Mouse (Mus musculus) ES-E14 (cell line): Measurements from ENCODE around the gene Tcf23. TPM values are rescaled to one million over a fixed set of nuclear protein-coding genes. Genes with fewer than 3 reads are reported as not detected.

Experiments used
- DNase-seq: peaks from one replicate; pipeline ENCODE4 v3.0.0-alpha.2; 2013; ENCODE audit warnings: low read depth, low spot score
- H3K27ac ChIP-seq: 2 replicates; pipeline ENCODE4 v1.5.1; 2012; ENCODE audit warnings: low read depth, mild to moderate bottlenecking, low read length, moderate library complexity, mixed read lengths; ENCODE audit not compliant: poor library complexity, insufficient read depth, severe bottlenecking
- H3K36me3 ChIP-seq: 2 replicates; pipeline ENCODE4 v1.6.1; 2012; ENCODE audit warnings: mild to moderate bottlenecking, low read length, moderate library complexity, mixed read lengths; ENCODE audit not compliant: control insufficient read depth, poor library complexity, insufficient read depth, severe bottlenecking
- H3K4me1 ChIP-seq, 2 experiments: fragments of 150-350 bp in 1 of 2; sonication (generic) in 1 of 2; 2 replicates each; pipeline ENCODE4 v1.6.1; 2012; ENCODE audit warnings: low read length in 2 of 2, mild to moderate bottlenecking in 1 of 2, mixed read lengths in 1 of 2; ENCODE audit not compliant: control insufficient read depth in 2 of 2, insufficient read depth in 2 of 2, poor library complexity in 1 of 2
- H3K4me3 ChIP-seq, 2 experiments: fragments of 150-350 bp in 1 of 2; sonication (generic) in 1 of 2; 2 replicates each; pipeline ENCODE4 v1.5.1; 2012; ENCODE audit warnings: low read length in 2 of 2, low read depth in 1 of 2, mild to moderate bottlenecking in 1 of 2, mixed read lengths in 1 of 2; ENCODE audit not compliant: insufficient read depth in 1 of 2, poor library complexity in 1 of 2, severe bottlenecking in 1 of 2
- H3K9ac ChIP-seq: 2 replicates; pipeline ENCODE4 v1.6.1; 2012; ENCODE audit warnings: low read depth, mild to moderate bottlenecking, low read length, mixed read lengths; ENCODE audit not compliant: poor library complexity, insufficient read depth, severe bottlenecking
- H3K9me3 ChIP-seq: fragments of 150-350 bp; sonication (generic); 2 replicates; pipeline ENCODE4 v1.6.1; 2012; ENCODE audit warnings: low read depth, mild to moderate bottlenecking, low read length; ENCODE audit not compliant: control insufficient read depth, insufficient read depth
- CHD2 ChIP-seq: IDR thresholded peaks from 2 replicates; pipeline ENCODE4 v1.6.1; 2014; ENCODE audit warnings: mild to moderate bottlenecking, low read depth, low read length, inconsistent platforms
- HCFC1 ChIP-seq: IDR thresholded peaks from 2 replicates; pipeline ENCODE4 v1.6.1; 2012; ENCODE audit warnings: low read length, inconsistent platforms, borderline replicate concordance; ENCODE audit not compliant: insufficient read depth
- MAFK ChIP-seq: IDR thresholded peaks from 2 replicates; pipeline ENCODE4 v1.6.1; 2014; ENCODE audit warnings: mild to moderate bottlenecking, low read depth, low read length, inconsistent platforms; ENCODE audit not compliant: insufficient read depth
- ZC3H11A ChIP-seq: IDR thresholded peaks from 2 replicates; pipeline ENCODE4 v1.6.1; 2012; ENCODE audit warnings: low read depth, mild to moderate bottlenecking, inconsistent platforms, low read length, borderline replicate concordance
- ZNF384 ChIP-seq: IDR thresholded peaks from 2 replicates; pipeline ENCODE4 v1.6.1; 2012; ENCODE audit warnings: low read depth, low read length, inconsistent platforms
- in situ Hi-C, 2 experiments: fragments of 600-800 bp; cut with MboI; formaldehyde crosslinking; loops; one replicate each; pipeline ENCODE4 v1.15.1; 2025; ENCODE audit warnings: low sequenced_read_pairs in 2 of 2, inconsistent platforms in 1 of 2; ENCODE audit not compliant: unreplicated experiment in 2 of 2
- total RNA-seq: library from RNA; depleted of rRNA; stranded (reverse); fragments of 300-350 nt; gene quantifications from 2 replicates; pipeline ENCODE4 v1.2.3, GENCODE M21; 2012

The Tcf23 gene
- total RNA-seq, 1 experiment, result 0.27 TPM

DNA sequence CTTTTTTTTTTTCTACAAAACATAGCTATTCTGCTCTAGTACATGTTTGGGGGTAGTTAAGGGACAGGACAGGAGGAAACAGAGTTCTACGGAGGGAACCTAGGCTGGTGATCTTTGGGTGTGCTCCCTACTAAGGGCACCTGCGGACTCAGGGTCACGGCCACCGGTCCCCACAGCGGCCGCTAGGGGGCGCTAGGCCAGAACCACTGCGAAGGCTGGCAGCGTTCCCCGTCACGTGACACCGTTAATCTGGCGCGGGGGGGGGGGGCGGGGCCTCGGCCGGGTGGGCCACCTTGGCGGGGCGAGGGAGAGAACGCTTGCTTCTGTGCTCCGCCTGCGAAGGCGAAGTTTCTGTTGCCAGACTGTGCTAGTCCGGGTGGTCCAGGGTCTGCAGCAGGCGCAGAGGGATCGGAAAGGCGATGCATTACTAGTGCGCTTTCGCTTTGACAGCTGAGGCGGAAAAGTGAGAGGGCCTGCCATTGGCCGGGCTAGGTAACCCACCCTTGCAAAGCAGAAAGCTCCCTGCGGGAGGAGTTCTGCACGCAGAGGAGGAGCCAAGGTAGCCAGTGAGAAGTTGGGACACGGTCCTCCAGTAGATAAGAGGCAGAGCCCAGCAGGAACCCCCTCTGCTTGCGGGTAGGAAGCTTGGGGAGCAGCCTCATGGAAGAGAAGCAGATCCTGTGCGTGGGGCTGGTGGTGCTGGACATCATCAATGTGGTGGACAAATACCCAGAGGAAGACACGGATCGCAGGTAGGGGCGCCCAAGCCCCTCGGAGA is 47.0 kb upstream of the Tcf23 start, which contains the start of gene Khk:
Gene Khk, plus strand, starts transcription at position 176 of the 778 bp plus-strand sequence.
- peak within 1 kb of the TSS; percentile 72 to 79 for H3K4me3 ChIP-seq
- H3K9ac ChIP-seq, result peak within 1 kb of the TSS; percentile 61
- H3K9me3 ChIP-seq, result no peaks in the 10 kb centered on the region
- in situ Hi-C loops, result no loop called here
- H3K27ac ChIP-seq, result no peak within 1 kb of the TSS
- H3K4me1 ChIP-seq, result peaks cover 0 to 32% of the 10 kb centered on the region in 2 experiments; a peak in 3 of 4 replicates
- peak; percentile 89 for DNase-seq
- TF ChIP-seq CHD2, result no peak
- TF ChIP-seq ZC3H11A, result no peak
- no peak for TF ChIP-seq MAFK
- no peaks in the 10 kb centered on the region; the same call in 1 of the 2 replicates for H3K36me3 ChIP-seq

DNA sequence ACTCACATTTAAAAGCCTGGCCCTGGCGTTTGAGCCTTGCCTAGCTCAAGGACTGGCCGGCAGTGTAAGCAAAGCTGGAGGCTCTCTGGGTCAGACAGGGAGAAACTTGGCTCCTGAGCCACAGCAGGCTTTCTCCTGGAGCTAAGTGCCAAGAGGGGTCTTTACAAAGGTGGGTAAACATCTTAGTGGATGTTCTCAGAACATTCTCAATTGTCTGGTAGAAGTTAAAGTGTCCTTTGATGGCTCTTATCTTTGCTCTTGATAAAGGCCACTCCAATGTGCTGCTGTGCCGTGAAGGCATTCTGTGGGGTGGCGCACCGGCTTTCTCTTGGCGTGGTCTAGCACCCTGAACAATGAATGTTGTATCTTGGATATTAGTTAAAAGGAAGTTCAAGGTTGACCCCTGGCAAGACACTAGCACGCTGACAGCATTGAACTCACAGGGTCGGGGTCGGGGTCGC is 45.9 kb upstream of the Tcf23 start:
- Histone ChIP-seq H3K9me3 (no peaks in the 10 kb centered on the region), H3K4me3 (no peak overlapping the region), H3K4me1 (peaks cover 0 to 30% of the 10 kb centered on the region in 2 experiments; a peak in 3 of 4 replicates), H3K36me3 (no peaks in the 10 kb centered on the region; the same call in 1 of the 2 replicates), H3K27ac (no peak overlapping the region), H3K9ac (no peak overlapping the region)
- in situ Hi-C loops, result no loop called here
- no peak for DNase-seq
- no peak for TF ChIP-seq MAFK
- TF ChIP-seq ZNF384, result no peak
- TF ChIP-seq HCFC1, result no peak
- TF ChIP-seq CHD2, result no peak
- TF ChIP-seq ZC3H11A, result no peak

DNA sequence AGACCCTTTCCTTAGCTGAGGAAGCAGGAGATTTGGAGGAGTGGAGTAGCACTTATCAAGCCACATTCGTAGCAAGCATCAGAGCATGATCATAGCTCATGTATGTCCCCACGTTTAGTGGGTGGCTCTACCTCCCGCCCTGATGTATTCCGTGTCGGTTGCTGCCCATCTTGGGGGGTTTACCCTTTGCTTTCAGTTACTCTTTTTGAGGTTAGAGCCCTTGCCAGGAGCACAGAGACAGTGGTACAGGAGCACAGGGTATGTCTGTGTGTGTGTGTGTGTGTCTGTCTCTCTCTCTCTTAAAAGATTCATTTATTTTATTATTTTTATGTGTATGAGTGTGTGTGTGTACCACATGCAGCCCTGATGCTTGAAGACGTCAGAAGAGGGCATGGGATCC is 45.3 kb upstream of the Tcf23 start:
- Histone ChIP-seq H3K4me3 (no peak overlapping the region), H3K9me3 (no peaks in the 10 kb centered on the region), H3K27ac (no peak overlapping the region), H3K36me3 (no peaks in the 10 kb centered on the region; the same call in 1 of the 2 replicates), H3K9ac (no peak overlapping the region), H3K4me1 (peaks cover 0 to 25% of the 10 kb centered on the region in 2 experiments; a peak in 3 of 4 replicates)
- TF ChIP-seq ZC3H11A, result no peak
- TF ChIP-seq HCFC1, result no peak
- no peak for TF ChIP-seq MAFK
- no peak for TF ChIP-seq CHD2
- no peak for TF ChIP-seq ZNF384
- in situ Hi-C loops, result no loop called here
- DNase-seq, result no peak

DNA sequence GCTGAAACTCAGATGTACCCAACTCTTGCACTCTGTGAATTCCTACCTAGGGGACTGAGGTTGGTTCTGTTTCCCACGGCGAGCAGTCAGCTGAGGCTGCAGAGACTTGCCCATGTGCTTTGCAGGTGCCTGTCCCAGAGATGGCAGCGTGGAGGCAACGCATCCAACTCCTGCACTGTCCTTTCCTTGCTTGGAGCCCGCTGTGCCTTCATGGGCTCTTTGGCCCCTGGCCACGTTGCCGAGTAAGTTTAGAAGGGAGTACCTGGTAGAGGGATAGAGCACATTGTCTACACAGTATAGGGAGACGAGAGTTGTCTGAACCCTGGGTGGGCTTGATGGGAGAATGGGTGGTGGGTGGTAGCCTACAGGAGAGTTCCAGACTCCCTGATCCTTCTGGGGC is 43.8 kb upstream of the Tcf23 start:
- Histone ChIP-seq H3K36me3 (no peaks in the 10 kb centered on the region; the same call in 1 of the 2 replicates), H3K9me3 (no peaks in the 10 kb centered on the region), H3K9ac (no peak overlapping the region), H3K4me1 (peaks cover 0 to 18% of the 10 kb centered on the region in 2 experiments; a peak in 3 of 4 replicates), H3K27ac (no peak overlapping the region), H3K4me3 (no peak overlapping the region)
- in situ Hi-C loops, result loop anchor here in 1 of 2 experiments (25.0 kb wide), 1 partner anchor 112 kb away; the partner anchor contains the start of gene Mapre3
- TF ChIP-seq ZNF384 (no peak), HCFC1 (no peak), ZC3H11A (no peak), MAFK (no peak), CHD2 (no peak)
- DNase-seq, result no peak
